Mouse (Mus musculus) cerebellum, adult 8-10 months (tissue): ENCODE results near the gene Ngf.

Experiments used
- DNase-seq: peaks from one replicate; pipeline ENCODE4 v3.0.0; 2022

The Ngf gene

DNA sequence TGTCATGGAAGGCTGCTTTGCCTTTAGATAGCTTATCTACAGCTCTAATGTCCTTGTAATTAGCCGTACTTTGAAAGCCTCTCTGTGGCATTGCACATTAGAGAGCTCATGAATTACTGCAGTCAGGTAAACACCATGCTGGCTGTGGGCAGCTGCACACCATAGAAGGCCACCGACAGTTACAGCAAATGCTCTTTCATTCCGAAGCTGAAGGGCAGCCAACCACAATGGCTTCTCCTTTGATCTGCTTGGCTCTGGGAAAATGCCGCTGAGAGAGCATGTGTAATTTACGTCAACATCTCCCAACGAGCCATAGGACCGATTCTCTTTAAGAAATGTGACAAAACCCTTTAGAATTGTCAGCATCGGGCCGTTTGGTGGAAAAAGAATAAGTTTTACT lies 38.7 kb downstream of the Ngf start:
- no peak for DNase-seq

DNA sequence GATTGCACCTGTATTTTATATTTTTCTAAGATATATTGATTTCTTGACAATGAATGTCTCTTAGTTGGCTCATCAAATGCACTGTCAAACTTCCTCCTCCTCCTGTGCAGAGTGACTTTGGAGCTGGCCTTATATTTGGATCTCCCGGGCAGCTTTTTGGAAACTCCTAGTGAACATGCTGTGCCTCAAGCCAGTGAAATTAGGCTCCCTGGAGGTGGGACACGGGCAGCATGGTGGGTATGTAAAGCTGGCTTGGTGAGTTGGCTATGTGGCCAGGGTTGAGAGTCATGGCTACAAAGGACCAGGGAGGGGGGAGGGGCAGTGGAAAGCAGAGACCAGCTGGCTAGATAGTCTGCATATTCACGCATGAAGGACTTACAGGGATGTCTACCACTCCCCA lies 39.9 kb downstream of the Ngf start:
- DNase-seq: no peak

DNA sequence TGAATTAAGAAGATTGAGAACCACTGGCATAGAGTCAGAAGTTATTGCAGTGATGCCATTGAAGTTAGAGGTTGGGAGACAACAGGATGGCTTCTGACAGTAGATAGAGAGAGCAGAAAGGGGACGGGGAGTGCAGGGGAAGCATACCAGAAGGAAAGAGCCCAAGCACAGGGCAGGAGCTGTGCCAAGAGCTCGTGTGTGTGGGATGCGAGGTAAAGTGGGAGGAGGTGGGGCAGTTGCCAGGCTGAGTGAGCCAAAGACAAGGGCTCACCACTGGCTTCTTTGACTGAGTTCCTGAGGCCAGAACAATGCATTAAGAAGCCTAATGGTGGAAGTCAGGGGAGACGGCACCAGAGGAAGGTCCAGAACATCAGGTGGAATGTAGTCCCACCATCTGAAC lies 47.2 kb downstream of the Ngf start:
- DNase-seq: no peak

DNA sequence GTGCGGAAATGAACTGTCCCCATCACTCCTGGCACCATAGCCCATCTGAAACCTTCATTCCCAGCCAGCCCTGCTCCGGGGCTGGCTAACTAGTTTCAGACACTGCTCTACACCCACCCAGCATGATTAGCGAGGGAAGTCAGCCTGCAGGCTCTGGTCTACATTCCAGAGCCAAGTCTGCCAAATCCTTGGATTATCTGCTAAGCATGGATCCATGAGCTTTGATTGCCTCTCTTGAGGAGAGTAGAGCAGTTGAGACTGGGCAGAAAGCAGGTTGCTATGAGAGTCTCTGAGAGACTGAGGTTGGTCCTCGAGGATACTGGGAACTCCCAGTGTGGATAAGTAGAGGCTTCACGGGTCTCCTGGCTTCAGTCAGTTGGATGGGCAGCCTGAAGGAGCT lies 51.3 kb downstream of the Ngf start:
- no peak for DNase-seq

DNA sequence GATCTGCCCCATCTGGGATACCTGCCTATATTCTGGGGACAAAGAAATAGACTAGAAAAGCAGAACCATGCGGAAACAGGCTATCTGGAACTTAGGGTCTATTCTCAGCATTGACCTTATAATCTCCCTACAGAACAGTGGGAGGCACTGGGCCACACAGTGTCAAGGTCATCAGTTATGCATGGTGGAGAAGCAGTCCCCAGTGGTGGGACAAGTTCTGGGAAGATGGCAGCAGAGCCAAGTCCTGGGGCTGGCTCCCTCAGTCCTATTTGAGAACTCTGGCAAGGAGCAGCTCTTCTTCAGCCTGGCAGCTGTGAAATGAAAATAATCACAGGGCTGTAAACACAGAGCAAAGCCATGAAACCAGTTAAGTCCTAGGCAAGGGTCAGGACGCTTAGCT lies 54.0 kb downstream of the Ngf start:
- DNase-seq: no peak

DNA sequence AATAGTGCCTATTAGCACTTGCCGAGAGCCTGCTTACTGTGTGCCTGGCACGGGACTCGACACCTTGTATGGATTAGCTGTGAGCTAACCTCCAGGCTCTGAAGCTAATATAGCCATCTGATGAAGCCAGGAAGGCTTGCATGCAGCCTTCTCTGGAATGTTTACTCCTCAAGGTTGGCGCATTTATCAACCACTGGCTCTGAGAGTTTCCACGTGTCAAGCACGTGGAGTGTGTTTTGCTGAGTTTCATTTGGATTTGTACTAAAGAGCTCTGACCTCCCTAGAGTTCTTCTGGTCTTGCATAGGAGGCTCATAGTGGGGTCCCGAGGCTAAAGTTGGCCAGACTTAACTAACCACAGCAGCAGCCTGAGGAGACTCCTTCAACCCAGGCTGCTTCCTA lies 55.2 kb downstream of the Ngf start:
- DNase-seq: no peak

DNA sequence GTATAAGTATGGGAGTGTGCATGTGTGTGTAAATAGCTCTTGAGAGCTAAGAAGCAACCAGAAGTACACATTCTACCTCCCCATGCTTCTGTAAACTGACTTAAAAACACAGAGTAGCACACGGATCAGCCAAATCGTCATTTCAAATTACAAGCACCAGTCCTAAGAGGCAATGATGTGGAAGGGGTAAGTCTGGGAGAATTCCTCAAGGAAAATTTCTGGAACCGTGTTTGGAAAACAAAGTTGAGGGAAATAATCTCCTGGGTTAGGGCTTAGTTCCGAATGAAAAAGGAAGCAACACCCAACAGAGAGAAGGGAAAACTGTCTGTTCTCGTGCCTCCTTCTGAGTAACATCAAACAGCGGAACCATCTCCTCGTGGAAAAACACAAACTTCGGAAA lies 56.1 kb downstream of the Ngf start:
- DNase-seq: no peak

DNA sequence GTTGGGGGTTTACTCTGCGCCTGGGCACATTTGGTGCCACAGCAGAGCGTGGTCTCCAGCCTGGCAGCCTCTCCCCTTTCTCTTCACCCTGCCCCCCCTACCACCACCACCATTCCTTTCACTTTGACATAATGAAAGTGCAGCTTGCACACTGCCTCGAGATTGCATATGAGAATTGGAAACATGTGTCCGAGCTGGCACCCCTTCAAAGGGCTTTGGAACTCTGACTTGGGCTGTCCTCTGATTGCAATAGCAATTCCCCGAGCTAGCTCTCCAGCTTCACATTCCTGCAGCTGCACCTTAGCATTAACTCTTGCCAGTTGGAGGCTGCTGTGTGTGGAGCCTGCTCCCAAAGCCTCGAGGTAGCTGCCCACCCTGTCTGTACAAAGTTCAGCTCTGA lies 56.8 kb downstream of the Ngf start:
- no peak for DNase-seq

DNA sequence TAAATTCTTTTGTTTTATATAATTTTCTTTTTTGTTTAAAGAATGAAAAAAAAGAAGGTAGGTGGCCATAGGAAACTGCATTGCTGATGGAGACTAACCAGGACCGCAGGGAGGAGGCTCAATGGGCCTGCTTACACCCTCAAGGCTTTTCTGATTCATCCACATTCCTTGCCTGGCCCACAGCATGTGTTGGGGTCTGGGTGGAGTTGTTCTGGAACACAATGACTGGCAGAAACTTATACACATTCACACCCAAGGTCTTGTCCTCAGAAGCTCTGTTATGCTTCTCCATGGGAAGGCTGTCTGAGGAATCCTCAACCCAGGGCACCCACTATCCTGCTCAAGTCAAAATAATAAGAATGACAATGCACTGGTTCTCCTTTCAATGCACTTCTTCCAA lies 65.0 kb downstream of the Ngf start:
- DNase-seq: no peak

DNA sequence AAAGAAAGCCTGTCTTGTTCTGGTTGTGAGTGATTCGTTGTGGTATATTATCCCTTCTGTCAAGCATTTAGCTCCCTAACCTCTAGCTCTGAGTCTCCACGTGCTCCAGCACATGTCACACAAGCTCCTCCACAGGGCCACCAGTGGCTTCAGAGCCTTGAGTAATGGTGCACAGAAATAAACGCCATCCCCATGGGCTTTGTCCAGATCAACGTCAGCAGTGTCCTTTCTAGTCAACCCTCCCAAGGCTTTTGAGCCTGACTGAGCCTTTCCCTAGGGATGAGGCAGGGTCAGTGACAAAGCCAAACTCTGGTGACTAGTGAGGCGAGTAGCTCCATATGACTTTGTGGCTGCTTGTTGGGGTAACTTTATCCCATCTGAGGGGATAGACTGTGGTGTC lies 73.9 kb downstream of the Ngf start:
- DNase-seq: no peak

DNA sequence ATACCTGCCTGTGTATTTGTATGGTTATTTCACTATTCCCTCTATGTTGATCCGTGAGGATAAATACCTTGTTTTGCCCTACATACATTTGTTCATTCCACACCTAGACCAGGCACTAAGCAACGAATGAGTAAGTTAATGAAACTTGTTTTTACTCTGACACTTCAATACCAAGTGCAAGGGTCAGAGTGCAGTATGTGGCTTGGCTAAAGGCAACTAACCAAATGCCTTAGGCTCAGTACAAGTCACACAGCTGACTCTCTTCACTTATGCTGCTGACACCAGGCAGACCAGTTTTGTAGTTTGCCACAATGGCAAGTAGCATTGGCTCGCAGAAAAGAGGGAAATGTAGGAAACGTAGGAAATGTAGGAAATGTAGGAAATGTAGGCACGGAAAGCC lies 77.8 kb downstream of the Ngf start:
- DNase-seq: no peak

DNA sequence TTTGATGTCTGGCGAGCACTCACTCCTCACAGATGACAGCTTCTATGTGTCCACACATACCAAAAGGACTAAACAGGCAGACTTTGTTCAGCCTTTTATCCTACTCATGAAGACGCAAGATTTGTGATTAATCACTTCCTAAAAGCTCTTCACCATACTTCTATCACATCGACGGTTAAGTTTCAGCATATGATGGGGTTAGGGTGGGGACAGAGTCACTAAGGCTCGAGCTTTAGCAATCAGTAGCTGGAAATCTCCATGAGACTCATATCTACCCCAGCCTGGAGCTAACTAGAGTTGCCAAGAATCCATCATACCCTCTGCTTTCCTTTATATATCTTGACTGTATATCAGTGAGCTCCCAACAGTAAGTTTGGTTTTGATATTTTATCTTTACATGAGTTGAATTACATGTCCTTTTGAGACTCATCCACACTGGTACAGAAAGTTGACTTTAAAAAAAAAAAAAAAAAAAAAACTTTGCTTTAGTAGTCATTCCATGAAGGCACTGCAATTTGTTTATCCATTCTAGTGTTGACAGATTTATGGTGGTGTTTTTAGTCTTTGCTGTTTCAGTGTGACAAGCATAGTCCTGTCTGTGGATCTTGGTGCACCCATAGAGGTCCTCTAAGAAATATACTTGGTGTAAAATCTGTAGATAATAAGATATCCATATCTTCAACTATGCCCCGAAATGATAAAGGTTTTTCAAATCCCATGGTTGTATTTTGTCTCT lies 84.4 kb downstream of the Ngf start:
- DNase-seq: no peak

DNA sequence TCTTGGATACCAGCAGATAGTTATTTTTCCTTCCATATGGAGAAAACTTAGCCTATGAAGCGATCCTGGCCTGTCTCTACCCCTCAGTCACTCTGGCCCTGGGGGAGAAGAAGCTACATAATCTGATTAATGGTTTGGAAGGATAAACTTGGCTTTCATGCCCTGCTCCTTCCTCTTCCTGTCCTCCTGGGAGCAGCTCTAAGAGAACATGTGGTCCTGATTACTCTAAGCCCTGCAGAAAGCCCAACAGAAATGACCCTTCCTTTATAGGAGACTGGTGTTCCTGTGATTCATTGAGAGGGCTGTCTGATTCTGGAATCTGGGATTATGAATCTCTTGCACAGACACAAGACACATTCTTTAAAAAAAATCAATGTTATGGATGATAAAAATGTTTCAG lies 86.4 kb downstream of the Ngf start:
- DNase-seq: no peak

DNA sequence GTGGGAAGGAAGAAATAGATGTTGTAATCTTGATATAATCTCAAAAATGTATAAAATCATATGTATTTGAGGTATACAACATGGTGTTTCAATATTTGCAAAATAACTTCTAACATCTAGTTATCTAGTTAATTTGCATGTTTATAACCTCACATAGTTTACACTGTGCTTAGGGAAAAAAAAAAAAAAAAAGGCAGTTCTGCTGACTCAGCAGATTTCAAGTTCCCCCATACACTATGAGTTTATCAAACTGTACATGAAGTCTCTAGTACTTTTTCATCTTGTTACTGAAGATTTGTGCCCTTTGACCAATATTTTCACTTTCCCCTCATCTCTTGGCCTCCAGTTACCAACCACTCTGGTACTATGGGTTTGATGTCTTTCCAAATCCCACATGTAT lies 86.9 kb downstream of the Ngf start:
- DNase-seq: no peak
